Mouse (Mus musculus) ES-E14 (cell line): ENCODE measurements around the gene Gm17087.

Source experiments
- CHD2 ChIP-seq: IDR thresholded peaks from 2 replicates; pipeline ENCODE4 v1.6.1; 2014; ENCODE audit warnings: mild to moderate bottlenecking, low read depth, low read length, inconsistent platforms
- HCFC1 ChIP-seq: IDR thresholded peaks from 2 replicates; pipeline ENCODE4 v1.6.1; 2012; ENCODE audit warnings: low read length, inconsistent platforms, borderline replicate concordance; ENCODE audit not compliant: insufficient read depth
- ZC3H11A ChIP-seq: IDR thresholded peaks from 2 replicates; pipeline ENCODE4 v1.6.1; 2012; ENCODE audit warnings: low read depth, mild to moderate bottlenecking, inconsistent platforms, low read length, borderline replicate concordance
- ZNF384 ChIP-seq: IDR thresholded peaks from 2 replicates; pipeline ENCODE4 v1.6.1; 2012; ENCODE audit warnings: low read depth, low read length, inconsistent platforms

DNA sequence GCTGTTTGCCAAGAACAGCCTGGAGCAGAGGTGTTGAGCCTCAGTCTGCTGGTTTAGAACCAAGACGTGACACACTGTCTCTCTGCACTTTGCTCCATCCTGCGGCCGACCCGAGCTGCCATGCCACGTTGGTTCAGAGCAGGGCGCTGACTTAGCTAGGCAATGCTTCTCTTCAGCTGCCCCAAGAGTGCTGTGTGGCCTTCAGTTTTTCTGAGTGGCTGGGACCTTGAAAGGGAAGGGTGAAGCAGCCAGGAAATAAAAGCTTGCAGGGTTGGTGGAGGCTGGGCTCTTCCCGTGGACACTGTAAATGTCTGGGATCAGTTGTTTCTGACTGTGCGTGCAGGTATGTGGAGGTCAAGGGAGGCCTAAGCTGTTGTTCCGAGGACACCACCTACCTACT lies 20.4 kb downstream of the Gm17087 start:
- TF ChIP-seq ZNF384, result no peak
- no peak for TF ChIP-seq ZC3H11A
- no peak for TF ChIP-seq CHD2
- TF ChIP-seq HCFC1, result no peak
